Mouse (Mus musculus): ENCODE data around the gene Rexo2. TPM values are rescaled to one million over a fixed set of nuclear protein-coding genes. Genes with fewer than 3 reads are reported as not detected.
"Not testable (repeated sequence)": the region's sequence is repeated elsewhere in the genome, so short reads cannot be mapped to it uniquely, and the experiment has no call there.

Gene Rexo2
- total RNA-seq, 4 experiments from 2014 or later = 63.5 to 72.7 (median 67.9) TPM

GRCm38 (mm10) chr9:48473131-48473530 is 7.3 kb downstream of the Rexo2 start:
- no peak for DNase-seq (ENCODE audit: low spot score)

- no peak for DNase-seq (ENCODE audit: low spot score)
Measured at GRCm38 (mm10) chr9:48472441-48473025, 7.9 kb downstream of the Rexo2 start.

- not testable (repeated sequence) for DNase-seq (ENCODE audit: low spot score)
Measured at GRCm38 (mm10) chr9:48467471-48467870, 13.0 kb downstream of the Rexo2 start.

GRCm38 (mm10) chr9:48466804-48467203 is 13.6 kb downstream of the Rexo2 start:
- peak; percentile 79 for DNase-seq (ENCODE audit: low spot score)

GRCm38 (mm10) chr9:48465671-48466070 is 14.8 kb downstream of the Rexo2 start:
- no peak for DNase-seq (ENCODE audit: low spot score)

GRCm38 (mm10) chr9:48461545-48461944 is 18.9 kb downstream of the Rexo2 start:
- no peak for DNase-seq (ENCODE audit: low spot score)

- no peak for DNase-seq (ENCODE audit: low spot score)
Measured at GRCm38 (mm10) chr9:48460720-48461119, 19.7 kb downstream of the Rexo2 start.

GRCm38 (mm10) chr9:48459391-48459790 is 21.0 kb downstream of the Rexo2 start:
- DNase-seq (ENCODE audit: low spot score) = no peak

GRCm38 (mm10) chr9:48458879-48459278 is 21.5 kb downstream of the Rexo2 start:
- DNase-seq (ENCODE audit: low spot score) = no peak

- no peak for DNase-seq (ENCODE audit: low spot score)
Measured at GRCm38 (mm10) chr9:48455961-48456360, 24.5 kb downstream of the Rexo2 start.

GRCm38 (mm10) chr9:48450066-48450465 is 30.4 kb downstream of the Rexo2 start:
- no peak for DNase-seq (ENCODE audit: low spot score)

GRCm38 (mm10) chr9:48447783-48448209 is 32.6 kb downstream of the Rexo2 start:
- peak; percentile 14 for DNase-seq (ENCODE audit: low spot score)

GRCm38 (mm10) chr9:48444821-48445220 is 35.6 kb downstream of the Rexo2 start:
- DNase-seq (ENCODE audit: low spot score) = no peak

GRCm38 (mm10) chr9:48443873-48444272 is 36.5 kb downstream of the Rexo2 start:
- DNase-seq (ENCODE audit: low spot score) = no peak

- no peak for DNase-seq (ENCODE audit: low spot score)
Measured at GRCm38 (mm10) chr9:48432449-48432848, 48.0 kb downstream of the Rexo2 start.

- no peak for DNase-seq (ENCODE audit: low spot score)
Measured at GRCm38 (mm10) chr9:48427176-48427575, 53.2 kb downstream of the Rexo2 start.

GRCm38 (mm10) chr9:48423256-48423655 is 57.2 kb downstream of the Rexo2 start:
- no peak for DNase-seq (ENCODE audit: low spot score)

- DNase-seq (ENCODE audit: low spot score) = peak; percentile 9
Measured at GRCm38 (mm10) chr9:48422382-48422781, 58.0 kb downstream of the Rexo2 start.

- no peak for DNase-seq (ENCODE audit: low spot score)
Measured at GRCm38 (mm10) chr9:48421561-48421960, 58.9 kb downstream of the Rexo2 start.

- DNase-seq (ENCODE audit: low spot score) = no peak
Measured at GRCm38 (mm10) chr9:48421029-48421428, 59.4 kb downstream of the Rexo2 start.

- no peak for DNase-seq (ENCODE audit: low spot score)
Measured at GRCm38 (mm10) chr9:48420437-48420836, 60.0 kb downstream of the Rexo2 start.

- no peak for DNase-seq (ENCODE audit: low spot score)
Measured at GRCm38 (mm10) chr9:48418829-48419228, 61.6 kb downstream of the Rexo2 start.
